Mouse (Mus musculus) erythroblast, embryonic 14.5 days (primary cell): ENCODE data around the gene Met.

Experiments
- GATA1 ChIP-seq: IDR thresholded peaks from 2 replicates; pipeline ENCODE4 v1.6.1; 2012; ENCODE audit warnings: low read length, inconsistent platforms, mixed read lengths
- TAL1 ChIP-seq: IDR thresholded peaks from 3 replicates; pipeline ENCODE4 v1.6.1; 2012; ENCODE audit warnings: low read length, inconsistent platforms, mixed read lengths

DNA sequence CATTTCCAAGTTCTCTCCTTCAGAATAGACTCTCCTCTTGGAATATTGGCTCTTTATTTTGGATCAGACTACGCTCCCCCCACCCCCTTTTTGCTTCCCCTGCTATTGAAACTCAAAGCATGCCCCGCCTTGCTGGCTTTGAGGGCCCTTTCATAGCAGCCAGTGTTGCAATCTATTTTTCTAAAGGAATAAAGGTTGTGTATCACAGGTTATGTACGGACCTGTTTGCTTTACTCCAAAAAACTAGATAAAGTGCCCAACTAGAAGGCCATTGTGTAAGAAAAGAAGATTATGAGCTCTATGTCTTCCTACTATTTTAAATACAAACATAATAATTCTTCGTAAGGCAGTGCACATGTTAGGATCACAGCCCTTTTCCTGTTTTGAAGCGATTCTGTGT is 5.4 kb downstream of the Met start:
- TF ChIP-seq GATA1: no peak
- TF ChIP-seq TAL1: no peak
